Mouse (Mus musculus) spleen, adult 2 months (tissue): Measurements from ENCODE around the gene Fam241a.

ENCODE experiments used
- CTCF ChIP-seq: fragments of 200-500 bp; IDR thresholded peaks from 2 replicates; pipeline ENCODE4 v1.5.1; 2011; ENCODE audit warnings: mild to moderate bottlenecking, inconsistent platforms; ENCODE audit not compliant: insufficient read depth, insufficient read length, insufficient replicate concordance; ENCODE audit errors: extremely low read depth
- POLR2A ChIP-seq: fragments of 200-500 bp; IDR thresholded peaks from 2 replicates; pipeline ENCODE4 v1.6.1; 2011; ENCODE audit warnings: low read depth, low read length, inconsistent platforms

GRCm38 (mm10) chr3:127830183-127830582, 65.9 kb downstream of the Fam241a start:
- TF ChIP-seq POLR2A (no peak), CTCF (no peak)
